Comparison of ENCODE assay signal across 8 mouse cellular contexts in the genomic region with DNA sequence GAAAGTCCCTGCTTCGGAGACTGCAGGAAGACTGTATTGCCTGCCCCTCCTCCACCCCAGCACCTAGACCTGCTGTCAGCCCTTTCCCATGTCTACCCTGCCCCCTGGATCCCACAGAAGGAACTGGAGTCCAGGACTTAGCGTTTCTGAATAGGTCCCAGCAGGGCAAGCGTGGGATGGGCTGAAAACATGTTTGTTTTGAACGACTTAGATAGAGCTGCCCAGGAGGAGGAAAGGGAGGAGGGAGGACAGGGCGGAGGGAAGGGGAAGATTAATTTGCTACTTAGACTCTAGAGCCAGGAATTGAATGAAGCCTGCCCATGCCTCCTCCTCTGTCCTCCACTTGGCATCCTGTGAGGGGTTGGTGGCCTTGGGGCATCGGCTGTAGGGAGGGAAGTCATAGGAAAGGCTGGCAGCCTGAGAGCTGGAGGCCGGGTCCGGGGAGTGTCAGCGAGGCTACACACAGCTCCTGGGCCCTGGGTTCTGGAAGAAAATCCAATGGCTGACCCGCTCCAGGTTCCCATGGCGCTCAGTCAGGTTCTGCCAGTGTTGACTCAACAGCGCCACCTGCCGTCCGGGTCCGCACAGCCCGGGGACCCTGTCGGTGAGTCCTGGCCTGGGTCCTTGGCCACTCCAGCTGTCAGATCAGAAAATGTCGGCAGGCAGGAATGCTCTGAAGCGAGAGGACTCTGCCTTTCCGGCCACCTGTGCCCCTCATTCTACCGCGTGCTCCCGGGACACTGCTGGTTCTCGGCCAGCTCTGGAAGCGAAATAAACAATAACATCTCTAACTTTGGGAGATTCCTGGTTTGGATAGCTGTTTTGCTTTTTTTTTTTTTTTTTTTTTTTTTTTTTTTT. TPM values are rescaled to one million over a fixed set of nuclear protein-coding genes. Genes with fewer than 3 reads are reported as not detected.
DNase-seq lines count a peak whose midpoint lies in the region; ATAC-seq lines count a peak whose summit lies in the region.

No protein-coding gene starts in this region.

- peak; percentile 98 for DNase-seq in adrenal gland, adult 2 months
- DNase-seq in embryo, embryonic 11.5 days (ENCODE audit: low read depth, low spot score) = peak; percentile 82
- DNase-seq in gastrocnemius, postnatal 25 days = peak; percentile 92
- peak; percentile 58 to 95 for DNase-seq in left cerebral cortex, adult 9 months (ENCODE audit: low spot score in 2 of 2)
- DNase-seq in right cerebral cortex, postnatal 10 days (ENCODE audit: low spot score in 2 of 2) = peak; percentile 90 to 94
- DNase-seq in urinary bladder, postnatal 25 days (ENCODE audit: low spot score) = peak; percentile 99

- ATAC-seq in inflammation-experienced regulatory T-cells, adult 6 months = peak; percentile 95
- ATAC-seq in megakaryocyte progenitor cell, adult 5-6 weeks (replicated peaks; ENCODE audit: poor library complexity) = peak; percentile 96

RNA-seq across cellular contexts. Expression of a gene that starts 12.1 kb away (rescaled TPM):
- total RNA-seq in adrenal gland, adult 2 months (2021) = 10 to 100 TPM; 18.9 to 24.2 TPM
- polyA plus RNA-seq in adrenal gland, adult 2 months (2012; rRNA removed) = 16.3 and 19.2 TPM in 2 replicates
- total RNA-seq in gastrocnemius, postnatal 25 days (2021) = 1 to 10 TPM; 4.7 to 4.9 TPM
- 10 to 100 TPM; 52.9 to 64.4 (median 60.6) TPM for polyA plus RNA-seq in inflammation-experienced regulatory T-cells, adult 6 months (2017; shearing (Covaris generic))
- total RNA-seq in megakaryocyte progenitor cell, adult 5-6 weeks (2015) = 74.3 and 76.3 TPM in 2 replicates
- 17.3 and 36.5 TPM in 2 replicates for total RNA-seq in megakaryocyte progenitor cell, adult 5-6 weeks (2017)

RNA-seq across cellular contexts. Expression of a gene that starts 26.6 kb away (rescaled TPM):
- 1 to 10 TPM; 2.8 to 7.0 TPM for total RNA-seq in adrenal gland, adult 2 months (2021)
- polyA plus RNA-seq in adrenal gland, adult 2 months (2012; rRNA removed) = 3.3 and 4.5 TPM in 2 replicates
- total RNA-seq in gastrocnemius, postnatal 25 days (2021) = 1 to 10 TPM; 1.0 to 1.9 TPM
- 1 to 10 TPM in 2 of 3 experiments, under 1 TPM in 1; 0.44 to 2.1 (median 2.0) TPM for polyA plus RNA-seq in inflammation-experienced regulatory T-cells, adult 6 months (2017; shearing (Covaris generic))
- 1.2 and 1.8 TPM in 2 replicates for total RNA-seq in megakaryocyte progenitor cell, adult 5-6 weeks (2015)
- 3.5 and 3.9 TPM in 2 replicates for total RNA-seq in megakaryocyte progenitor cell, adult 5-6 weeks (2017)

RNA-seq across cellular contexts. Expression of a gene that starts 42.8 kb away (rescaled TPM):
- 10 to 100 TPM; 70.9 to 83.7 TPM for total RNA-seq in adrenal gland, adult 2 months (2021)
- polyA plus RNA-seq in adrenal gland, adult 2 months (2012; rRNA removed) = 15.7 and 16.5 TPM in 2 replicates
- total RNA-seq in gastrocnemius, postnatal 25 days (2021) = 10 to 100 TPM; 17.4 to 19.0 TPM
- polyA plus RNA-seq in inflammation-experienced regulatory T-cells, adult 6 months (2017; shearing (Covaris generic)) = 1 to 10 TPM; 3.0 to 3.7 (median 3.5) TPM
- total RNA-seq in megakaryocyte progenitor cell, adult 5-6 weeks (2015) = 10.7 and 13.0 TPM in 2 replicates
- total RNA-seq in megakaryocyte progenitor cell, adult 5-6 weeks (2017) = 21.2 and 27.9 TPM in 2 replicates

RNA-seq across cellular contexts. Expression of a gene that starts 49.5 kb away (rescaled TPM):
- under 1 TPM; 0.45 to 0.52 TPM for total RNA-seq in adrenal gland, adult 2 months (2021)
- polyA plus RNA-seq in adrenal gland, adult 2 months (2012; rRNA removed) = 1.4 and 2.1 TPM in 2 replicates
- not detected for total RNA-seq in gastrocnemius, postnatal 25 days (2021)
- polyA plus RNA-seq in inflammation-experienced regulatory T-cells, adult 6 months (2017; shearing (Covaris generic)) = not detected
- 0.32 TPM in 1 of 2 replicates, not detected in the other for total RNA-seq in megakaryocyte progenitor cell, adult 5-6 weeks (2015)
- total RNA-seq in megakaryocyte progenitor cell, adult 5-6 weeks (2017) = not detected in 2 replicates

RNA-seq across cellular contexts. Expression of a gene that starts 57.4 kb away (rescaled TPM):
- 100 to 1,000 TPM in 1 of 2 experiments, 10 to 100 TPM in 1; 88.4 to 175 TPM for total RNA-seq in adrenal gland, adult 2 months (2021)
- polyA plus RNA-seq in adrenal gland, adult 2 months (2012; rRNA removed) = 70.3 and 91.9 TPM in 2 replicates
- 10 to 100 TPM; 23.7 to 29.7 TPM for total RNA-seq in gastrocnemius, postnatal 25 days (2021)
- 10 to 100 TPM; 21.5 to 28.5 (median 25.4) TPM for polyA plus RNA-seq in inflammation-experienced regulatory T-cells, adult 6 months (2017; shearing (Covaris generic))
- 1.5 and 2.0 TPM in 2 replicates for total RNA-seq in megakaryocyte progenitor cell, adult 5-6 weeks (2015)
- 5.0 and 7.2 TPM in 2 replicates for total RNA-seq in megakaryocyte progenitor cell, adult 5-6 weeks (2017)

Comparison
In these comparisons a context has a peak if more than half of its experiments do, and no peak if none do; other contexts are left out.
1. Peak in every context shown above with its lines: DNase-seq and ATAC-seq.